Mouse (Mus musculus) cerebellum, adult 2 months (tissue): ENCODE data around the gene Rps19bp1.

Experiments
- CTCF ChIP-seq: fragments of 200-500 bp; IDR thresholded peaks from 2 replicates; pipeline ENCODE4 v1.5.1; 2011; ENCODE audit warnings: low read depth, mild to moderate bottlenecking, control low read depth, low read length, moderate library complexity, borderline replicate concordance; ENCODE audit not compliant: insufficient read depth
- POLR2A ChIP-seq: fragments of 200-500 bp; IDR thresholded peaks from 2 replicates; pipeline ENCODE4 v1.6.1; 2011; ENCODE audit warnings: low read length, control low read depth, borderline replicate concordance; ENCODE audit not compliant: insufficient read depth

- no peak for TF ChIP-seq CTCF
- TF ChIP-seq POLR2A = no peak
Observed at GRCm38 (mm10) chr15:80255646-80256121, 8.4 kb downstream of the Rps19bp1 start.
